Mouse (Mus musculus) heart, adult 2 months (tissue): ENCODE data around the gene Sdccag8.

ENCODE experiments used
- CTCF ChIP-seq: fragments of 200-600 bp; IDR thresholded peaks from 2 replicates; pipeline ENCODE4 v1.8.1; 2022; ENCODE audit warnings: antibody characterized with exemption, mild to moderate bottlenecking, moderate library complexity
- EP300 ChIP-seq: fragments of 200-500 bp; IDR thresholded peaks from 2 replicates; pipeline ENCODE4 v1.6.1; 2011; ENCODE audit warnings: low read depth, low read length, control low read depth; ENCODE audit not compliant: insufficient read depth
- POLR2A ChIP-seq: fragments of 200-500 bp; IDR thresholded peaks from 2 replicates; pipeline ENCODE4 v1.6.1; 2011; ENCODE audit warnings: mild to moderate bottlenecking, low read depth, low read length, control low read depth; ENCODE audit not compliant: insufficient read depth

GRCm38 (mm10) chr1:176979235-176979634 is 164.8 kb downstream of the Sdccag8 start:
- no peak for TF ChIP-seq CTCF
- TF ChIP-seq POLR2A: no peak
- TF ChIP-seq EP300: no peak
